Mouse (Mus musculus) monocyte, adult 5-6 weeks (primary cell): ENCODE measurements around the gene Hddc3. TPM values are rescaled to one million over a fixed set of nuclear protein-coding genes. Genes with fewer than 3 reads are reported as not detected.

Experiments used
- ATAC-seq: fragments of 153-309, 156-312 bp; replicated peaks from 2 replicates; pipeline ENCODE4 v1.8.0; 2017; ENCODE audit warnings: mild to moderate bottlenecking; ENCODE audit not compliant: low TSS enrichment, insufficient number of reproducible peaks, severe bottlenecking, poor library complexity, low FRiP score
- total RNA-seq: library from RNA; stranded (forward); fragments of 200-1000, 200-491, 200-594 nt; gene quantifications from 3 replicates; pipeline ENCODE4 v1.2.3, GENCODE M21; 2017

The Hddc3 gene
- total RNA-seq, 1 experiment from 2014 or later = 6.1 TPM

DNA sequence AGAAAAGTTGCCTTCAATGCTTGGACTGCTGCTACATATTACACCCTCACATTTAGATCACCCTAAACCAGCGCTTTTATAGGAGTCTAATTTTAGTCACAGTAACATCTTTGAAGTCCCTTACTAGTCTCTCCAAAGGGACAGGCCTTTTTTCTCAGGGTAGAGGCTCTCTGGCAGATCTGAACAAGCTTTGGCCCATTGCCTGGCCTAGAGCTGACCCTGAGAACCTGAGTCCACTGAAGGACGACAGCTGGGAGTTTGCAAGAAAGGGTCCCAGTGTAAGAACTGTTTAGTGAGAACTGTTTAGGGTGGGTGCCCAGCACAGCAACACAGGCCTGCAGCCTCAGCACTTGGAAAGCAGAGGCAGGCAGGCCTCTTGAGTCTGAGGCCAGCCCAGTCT is 22.9 kb downstream of the Hddc3 start:
- ATAC-seq = no peak

DNA sequence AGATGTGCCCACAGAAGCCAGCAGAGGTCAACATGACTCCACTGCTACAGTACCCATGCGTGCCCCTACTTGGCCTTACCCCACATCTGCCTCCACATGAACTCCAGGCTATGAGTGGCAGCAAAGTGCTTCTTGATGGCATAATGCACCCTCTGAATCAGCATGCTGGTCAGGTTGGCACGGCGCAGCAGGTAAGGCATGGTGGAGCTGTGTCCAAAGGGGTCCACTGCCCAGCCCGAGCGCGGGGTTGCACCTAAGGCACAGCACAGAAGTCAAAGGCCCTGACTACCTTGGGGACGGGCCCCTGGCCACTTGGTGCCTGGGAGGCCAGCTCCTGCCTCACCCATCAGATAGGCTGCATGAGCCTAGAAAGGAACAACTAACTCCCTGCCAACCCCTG is 24.3 kb downstream of the Hddc3 start:
- no peak for ATAC-seq

DNA sequence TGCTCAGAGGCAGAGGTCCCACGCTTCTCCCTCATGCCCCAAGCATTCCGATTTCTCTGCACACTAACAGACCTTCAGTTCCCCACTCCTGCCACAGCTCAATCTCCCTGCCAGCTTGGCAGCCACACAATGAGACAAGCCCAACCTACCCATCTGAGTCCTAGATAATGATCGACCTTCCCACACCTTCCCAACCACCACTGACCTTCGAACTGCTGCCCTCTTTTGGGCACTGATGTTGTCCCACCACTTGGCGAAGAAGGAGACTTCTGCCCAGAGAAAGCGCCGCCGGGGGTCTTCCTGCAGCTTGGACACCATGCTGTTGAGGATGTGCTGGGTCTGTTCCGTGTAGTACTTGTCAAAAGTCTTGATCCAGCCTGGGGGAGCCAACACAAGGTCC is 25.1 kb downstream of the Hddc3 start:
- ATAC-seq = no peak

DNA sequence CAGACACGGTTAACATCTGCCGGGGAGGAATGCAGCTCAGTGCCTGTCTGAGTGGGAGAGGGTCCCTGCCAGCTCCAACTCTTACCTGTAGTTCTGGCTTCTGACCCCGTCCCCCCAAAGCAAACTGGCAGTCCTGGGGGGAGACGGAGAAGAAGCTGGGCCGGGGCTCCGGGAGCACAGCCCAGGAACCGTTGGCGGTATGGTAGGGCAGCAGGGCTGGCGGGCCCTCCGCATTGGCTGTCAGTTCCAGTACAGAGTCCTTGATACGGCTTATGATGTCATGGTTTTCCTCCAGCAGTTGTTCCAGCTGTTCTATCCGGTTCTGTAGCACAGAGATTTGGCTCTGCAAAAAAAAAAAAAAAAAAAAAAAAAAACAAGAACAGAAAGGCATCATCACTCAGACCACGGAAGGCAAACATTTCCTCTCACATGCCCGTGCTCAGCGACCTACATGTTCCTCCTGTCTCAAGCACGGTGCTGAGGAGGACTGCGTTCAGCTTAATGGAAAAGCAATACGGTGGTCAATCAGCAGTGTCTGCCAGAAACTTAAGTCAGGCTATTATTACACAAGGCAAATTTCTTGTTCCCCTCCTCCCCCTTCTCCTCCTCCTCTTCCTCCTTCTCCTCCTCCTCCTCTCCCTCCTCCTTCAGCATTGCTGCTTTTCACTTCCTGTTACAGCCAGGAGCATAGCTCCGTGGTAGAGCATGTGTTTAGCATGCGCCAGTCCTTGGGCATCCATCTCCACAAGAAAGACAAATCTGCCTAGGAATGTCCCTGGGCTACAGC is 25.9 kb downstream of the Hddc3 start:
- peak; percentile 42 for ATAC-seq

DNA sequence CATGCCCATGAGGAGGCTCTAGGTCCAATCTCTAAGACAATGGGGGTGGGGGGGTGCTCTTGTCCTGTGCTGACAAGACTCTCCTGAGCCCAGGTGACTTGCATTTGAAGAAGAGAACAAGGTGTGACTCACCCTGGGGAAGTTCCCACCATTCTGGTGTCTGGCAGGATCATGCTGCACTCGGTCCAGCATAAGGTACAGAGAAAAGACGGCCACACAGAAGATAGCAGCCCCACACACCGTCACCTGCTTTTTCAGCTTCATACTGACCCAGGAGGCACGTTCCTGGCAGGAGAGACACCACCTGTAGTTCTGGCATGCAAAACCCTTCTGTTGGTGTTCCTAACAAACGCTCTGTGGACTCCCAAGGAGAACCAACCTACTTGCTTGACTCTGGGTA is 26.6 kb downstream of the Hddc3 start:
- no peak for ATAC-seq

DNA sequence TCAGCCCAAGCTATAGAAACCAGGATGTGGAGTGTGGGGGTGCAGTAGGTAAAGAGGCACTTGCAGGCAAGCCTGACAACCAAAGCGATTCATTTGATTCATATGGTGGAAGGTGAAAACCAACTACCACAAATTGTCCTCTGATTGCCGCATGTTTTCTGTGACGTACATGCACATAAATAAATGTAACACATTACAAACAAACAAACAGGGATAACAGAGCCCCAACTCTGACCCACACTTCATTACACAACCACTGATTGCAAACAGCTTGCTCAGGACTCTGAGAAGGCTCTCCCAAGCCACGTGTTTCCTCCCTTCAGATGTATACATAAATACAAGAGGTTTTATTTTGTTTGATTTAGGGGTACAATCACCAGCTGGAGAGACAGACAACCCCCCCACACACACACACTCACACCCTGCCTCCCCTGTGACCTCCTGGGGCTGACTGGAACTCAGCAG is 27.1 kb downstream of the Hddc3 start:
- ATAC-seq = peak; percentile 26; the same call in 1 of the 2 replicates

DNA sequence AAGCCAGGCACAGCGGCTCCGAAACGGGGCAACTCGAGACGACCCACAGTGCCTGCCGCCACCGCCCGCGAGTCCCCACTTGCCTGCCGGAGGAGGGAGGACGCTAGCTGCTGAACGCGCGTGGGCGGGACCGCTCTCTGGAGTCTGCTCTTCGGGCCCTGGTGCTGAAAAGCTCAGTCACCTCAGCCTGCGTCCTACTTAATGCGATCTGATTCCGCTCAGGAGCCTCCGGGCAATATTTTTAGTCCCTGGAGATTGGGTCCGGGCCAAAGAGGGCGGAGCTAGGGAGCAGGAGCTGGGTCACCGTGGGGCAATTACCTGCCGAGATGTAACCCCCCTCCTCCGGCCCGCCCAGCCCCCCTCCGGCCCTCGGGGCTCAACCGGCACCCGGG is 27.7 kb downstream of the Hddc3 start:
- ATAC-seq = peak; percentile 19; the same call in 1 of the 2 replicates

DNA sequence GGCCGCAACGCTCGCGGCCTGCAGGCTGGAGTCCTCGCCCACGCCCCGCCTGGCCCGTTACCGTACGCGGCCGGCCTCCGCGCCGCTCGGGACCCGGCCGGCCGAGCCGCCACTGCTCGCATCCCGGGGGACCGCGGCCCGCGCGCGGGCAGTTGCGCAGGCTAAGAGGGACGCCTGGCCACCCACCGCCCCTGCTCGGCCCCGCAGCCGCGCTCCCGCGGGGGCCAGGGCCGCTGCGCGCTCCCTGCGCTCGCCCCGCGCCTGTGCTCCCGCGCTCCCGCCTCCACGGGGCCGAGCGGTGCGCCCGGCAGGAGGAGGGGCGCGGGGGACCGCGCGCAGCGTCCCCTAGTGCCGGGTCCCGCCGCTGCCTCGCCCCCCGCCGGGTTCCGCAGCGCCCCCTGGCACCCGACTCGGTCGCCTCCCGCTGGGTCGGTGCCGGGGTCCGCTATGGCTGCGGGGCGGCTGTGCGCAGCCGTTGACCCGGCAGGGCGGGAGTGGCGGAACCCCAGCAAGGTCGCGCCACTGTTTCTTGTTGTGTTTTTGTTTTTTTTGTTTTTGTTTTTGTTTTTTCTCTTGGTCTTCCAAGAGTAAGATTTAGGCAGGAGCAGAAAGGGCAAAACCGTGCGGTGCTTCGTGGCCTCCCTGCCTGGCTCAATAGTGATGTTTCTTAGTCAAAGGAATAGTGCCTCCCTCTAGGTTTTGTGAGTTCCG is 28.3 kb downstream of the Hddc3 start, which contains the start of gene Man2a2:
Gene Man2a2 (minus strand): TSS at position 335 of the 711 bp plus-strand sequence.
- no peak for ATAC-seq

DNA sequence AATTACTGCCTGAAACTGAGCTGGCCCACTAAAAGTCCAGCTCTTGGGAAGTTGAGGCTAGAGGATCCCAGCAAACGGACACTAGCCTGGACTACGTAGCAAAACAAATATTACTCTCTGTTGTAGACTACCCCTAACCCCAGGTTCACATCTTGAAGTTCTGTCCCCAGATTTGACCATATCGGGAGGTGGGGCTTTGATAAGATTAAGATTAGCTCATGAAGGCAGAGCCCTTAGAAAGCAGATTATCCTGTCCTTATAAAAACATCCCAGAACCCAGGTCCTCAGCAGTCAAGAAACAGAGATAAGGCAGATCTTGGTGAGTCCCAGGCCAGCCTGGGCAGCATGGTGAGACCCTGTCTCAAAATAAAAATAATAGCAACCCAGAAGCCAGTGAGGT is 29.3 kb downstream of the Hddc3 start:
- ATAC-seq = no peak

DNA sequence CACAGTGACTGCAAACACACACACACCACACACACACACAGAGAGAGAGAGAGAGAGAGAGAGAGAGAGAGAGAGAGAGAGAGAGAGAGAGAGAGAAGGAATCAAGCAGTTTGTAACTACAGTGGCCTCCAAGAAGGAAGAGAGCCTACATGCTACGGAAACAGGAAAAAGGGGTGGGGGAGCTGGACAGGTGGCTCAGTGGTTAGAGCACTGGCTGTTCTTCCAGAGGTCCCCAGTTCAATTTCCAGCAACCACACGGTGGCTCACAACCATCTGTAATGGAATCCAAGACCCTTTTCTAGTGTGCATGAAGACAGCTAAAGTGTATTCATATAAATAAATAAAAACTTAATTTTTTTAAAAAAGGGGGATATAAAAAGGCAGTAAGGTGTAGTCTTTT is 29.8 kb downstream of the Hddc3 start:
- no peak for ATAC-seq

DNA sequence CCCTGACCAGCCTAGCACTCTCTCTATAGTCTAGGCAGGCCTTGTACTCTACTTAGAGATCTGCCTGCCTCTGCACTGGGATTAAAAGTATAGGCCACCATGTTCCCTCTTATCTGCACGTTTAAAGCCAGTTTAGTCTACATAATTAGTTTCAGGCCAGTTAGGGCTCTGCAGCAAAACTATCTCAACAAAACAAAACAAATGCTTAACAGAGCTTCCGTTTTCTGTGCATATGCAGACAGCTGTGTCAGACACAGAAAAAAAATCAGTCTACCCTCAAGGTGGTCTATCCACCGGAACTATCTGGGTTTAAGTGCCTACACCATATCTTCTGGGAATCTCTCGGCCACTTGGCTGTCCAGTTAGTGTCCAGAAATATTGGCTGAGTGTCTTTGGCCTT is 30.4 kb downstream of the Hddc3 start:
- no peak for ATAC-seq

DNA sequence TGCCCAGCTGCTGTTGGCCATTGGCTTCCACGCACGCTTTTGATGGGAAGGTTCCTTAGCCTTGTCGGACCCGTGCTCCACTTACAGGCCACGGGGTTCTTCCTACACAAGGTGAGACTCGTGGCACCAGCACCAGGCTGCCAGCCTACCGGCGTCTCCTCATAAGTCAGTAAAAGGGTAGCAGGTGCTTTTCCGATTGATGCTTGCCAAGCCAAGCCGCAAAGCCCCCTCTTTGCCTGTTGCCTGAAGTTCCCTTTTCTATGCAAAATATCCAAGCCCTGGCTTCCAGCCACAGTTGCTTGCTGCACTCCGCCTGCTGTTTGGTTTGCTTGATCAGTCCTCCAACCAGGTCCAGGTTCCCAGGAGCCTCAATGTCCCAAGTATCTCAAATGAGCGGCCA is 30.9 kb downstream of the Hddc3 start:
- no peak for ATAC-seq

DNA sequence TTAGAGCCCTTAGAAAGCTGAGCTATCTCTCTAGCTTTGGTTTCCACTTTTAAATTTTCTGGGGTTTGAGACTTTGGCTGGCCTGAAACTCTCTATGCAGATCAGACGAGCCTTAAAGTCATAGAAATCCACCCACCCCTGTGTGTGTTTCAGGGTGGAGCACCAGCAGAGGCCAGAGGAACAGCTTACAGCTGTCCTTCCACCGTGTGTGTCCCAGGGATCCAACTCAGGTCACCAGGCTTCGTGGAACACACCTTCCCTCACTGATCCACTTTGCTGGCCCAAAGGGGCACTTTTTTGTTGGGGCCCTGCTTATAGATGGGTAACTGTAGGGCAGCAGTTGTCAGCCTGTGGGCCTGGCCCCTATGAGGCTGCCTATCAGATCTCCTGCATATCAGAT is 31.4 kb downstream of the Hddc3 start:
- ATAC-seq = no peak

DNA sequence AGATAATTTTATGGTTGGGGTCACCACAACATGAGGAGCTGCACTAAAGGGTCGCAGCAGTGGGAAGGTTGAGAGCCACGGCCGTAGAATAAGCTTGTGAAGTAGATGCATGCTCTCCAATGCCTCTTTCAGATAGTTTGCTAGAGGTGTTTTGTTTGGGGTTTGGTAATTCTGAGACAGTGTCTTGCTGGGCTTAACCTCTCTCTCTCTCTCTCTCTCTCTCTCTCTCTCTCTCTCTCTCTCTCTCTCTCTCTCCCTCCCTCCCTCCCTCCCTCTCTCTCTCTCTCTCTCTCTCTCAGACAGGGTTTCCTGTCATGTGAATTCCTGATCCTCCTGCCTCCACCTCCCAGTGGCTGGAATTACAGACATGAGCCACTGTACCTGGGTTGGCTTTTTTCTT is 31.8 kb downstream of the Hddc3 start:
- ATAC-seq = no peak

DNA sequence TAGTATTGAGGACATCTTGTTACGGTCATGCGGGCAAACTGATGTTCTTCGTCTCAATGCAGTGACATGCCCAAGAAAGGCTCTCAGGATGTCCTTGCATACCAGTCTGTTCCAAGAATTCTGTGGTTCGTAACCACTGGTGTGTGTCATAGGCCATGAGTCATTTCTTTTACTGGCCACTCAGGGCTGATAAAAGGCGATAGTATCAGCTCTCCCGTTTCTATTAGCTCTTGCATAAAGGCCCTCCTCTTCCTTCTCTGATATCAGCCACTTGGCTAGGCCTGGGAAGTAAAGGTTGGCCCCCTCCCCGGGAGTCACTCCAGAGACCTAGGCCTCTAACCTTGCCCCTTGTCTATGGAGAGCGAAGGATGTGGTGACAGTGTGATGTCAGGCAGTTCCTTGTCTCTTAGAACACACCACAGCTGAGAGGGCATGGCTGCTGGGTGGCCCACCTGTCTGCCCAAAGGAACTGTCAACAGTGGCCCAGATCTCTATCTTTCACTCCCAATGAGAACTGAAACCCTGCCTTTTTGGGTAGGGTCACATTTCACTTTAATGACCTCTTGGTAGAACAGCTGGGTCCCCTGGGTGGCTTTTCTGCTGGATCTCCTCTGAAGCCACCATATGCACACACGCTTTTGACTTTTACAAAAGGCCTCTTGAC is 32.6 kb downstream of the Hddc3 start:
- ATAC-seq = peak; percentile 9; the same call in 1 of the 2 replicates

DNA sequence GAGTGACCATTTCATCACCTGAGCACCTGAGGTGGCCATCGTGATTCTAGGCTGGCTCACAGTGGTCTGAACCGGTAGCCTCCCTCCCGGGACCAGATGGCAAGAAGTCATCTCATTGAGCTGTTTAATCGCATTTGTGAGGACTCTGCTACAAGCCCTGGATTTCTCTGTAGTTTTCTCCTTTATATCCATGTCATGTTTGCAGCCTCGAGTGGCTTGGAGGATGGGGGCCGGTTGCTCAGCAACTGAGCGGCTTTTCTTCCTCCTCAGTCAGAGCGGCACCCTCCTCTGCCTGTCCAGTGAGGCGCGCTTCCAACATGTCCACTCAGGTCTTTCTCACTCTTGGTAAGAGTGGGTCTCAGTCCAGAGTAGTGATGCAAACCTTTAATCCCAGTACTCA is 33.3 kb downstream of the Hddc3 start:
- no peak for ATAC-seq

DNA sequence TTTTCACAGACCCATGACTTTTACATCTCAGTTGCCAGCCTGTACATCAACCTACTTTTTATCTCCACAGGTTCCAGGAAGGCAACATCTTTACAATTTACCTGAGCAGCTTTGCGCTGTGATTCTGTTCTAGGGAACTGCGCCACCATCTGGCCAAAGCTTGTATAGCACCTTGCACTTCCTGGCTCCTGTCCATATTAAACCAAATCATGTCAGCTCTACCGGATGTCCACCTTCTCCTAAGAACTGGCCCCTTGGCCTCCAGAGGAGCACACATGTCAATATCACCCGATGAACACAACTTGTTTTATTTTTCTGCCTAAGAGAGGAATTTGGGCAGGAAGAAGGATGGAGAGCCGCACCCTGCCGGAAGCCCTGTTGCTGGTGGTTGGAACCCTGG is 34.6 kb downstream of the Hddc3 start:
- peak; percentile 34; the same call in 1 of the 2 replicates for ATAC-seq

DNA sequence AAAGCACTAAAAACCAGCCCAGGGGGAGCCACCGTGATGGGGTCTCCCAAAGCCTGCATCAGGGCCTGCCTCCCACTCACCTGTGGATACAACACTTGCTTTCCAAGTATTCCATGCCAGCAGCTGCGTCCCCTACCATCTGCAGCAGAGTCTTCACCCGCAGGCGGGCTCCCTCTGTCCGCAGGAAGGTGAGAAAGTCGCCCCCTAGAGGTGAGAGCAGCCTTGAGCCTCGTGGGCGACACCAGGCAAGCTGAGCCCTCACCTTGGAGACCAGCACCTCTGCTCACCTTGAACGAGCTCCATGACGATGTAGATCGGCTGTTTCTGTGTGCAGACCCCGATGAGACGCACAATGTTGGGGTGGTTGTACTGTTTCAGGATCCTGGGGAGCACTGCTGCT is 36.6 kb downstream of the Hddc3 start:
- ATAC-seq = no peak

DNA sequence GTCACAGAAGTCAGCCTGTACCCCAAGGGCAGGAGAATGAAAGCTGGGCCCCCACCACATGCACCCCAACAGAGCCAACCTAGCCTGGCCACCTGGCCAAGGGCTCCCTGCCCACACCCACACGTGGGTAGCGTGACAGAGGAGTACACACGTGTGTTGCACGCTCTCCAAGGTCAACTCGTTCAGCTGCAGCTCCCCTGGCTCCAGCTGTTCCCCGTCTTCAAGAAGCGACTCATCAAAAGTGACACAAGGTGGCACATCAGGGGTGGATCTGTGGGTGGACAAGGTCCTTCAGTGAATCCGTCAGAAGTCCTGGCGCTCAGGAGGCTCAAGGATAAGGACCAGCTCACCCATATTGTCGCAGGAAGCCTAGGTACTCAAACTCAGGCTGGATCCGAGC is 40.0 kb downstream of the Hddc3 start:
- ATAC-seq = no peak
